Mouse (Mus musculus): Measurements from ENCODE around the gene Dpf2. TPM values are rescaled to one million over a fixed set of nuclear protein-coding genes. Genes with fewer than 3 reads are reported as not detected.

Dpf2 gene
- polyA plus RNA-seq, 1 experiment from 2014 or later = 77.7 TPM

- Histone ChIP-seq H3K27me3 (replicated peaks; ENCODE audit: insufficient read depth, low read length) (no peaks in the 10 kb centered on the region), H3K27ac (ENCODE audit: low read length) (peak overlapping the region; percentile 57), H3K4me2 (replicated peaks; ENCODE audit: low read depth, low read length) (peak overlapping the region; percentile 80), H3K36me3 (ENCODE audit: insufficient read depth, low read length) (peaks cover under 1% of the 10 kb centered on the region; the same call in 1 of the 2 replicates), H3K9ac (replicated peaks; ENCODE audit: low read depth) (peak overlapping the region; percentile 78), H3K4me1 (ENCODE audit: insufficient read depth, low read depth, low read length) (peaks cover 25% of the 10 kb centered on the region), H3K4me3 (ENCODE audit: low read depth, low read length) (peak overlapping the region; percentile 70), H3K9me3 (ENCODE audit: low read length) (no peaks in the 10 kb centered on the region)
- ATAC-seq (no peak), DNase-seq (ENCODE audit: low spot score) (no peak)
- WGBS = 5% methylated on average over 13 of the region's 13 CpGs
- TF ChIP-seq EP300 (IDR thresholded peaks at IDR 0.05) (no peak), CTCF (IDR thresholded peaks at IDR 0.05) (no peak)
These were observed 38.3 kb downstream of the Dpf2 start for GRCm38 (mm10) chr19:5874391-5874968.

- 0 out of 2 replicates have a peak overlapping the region, but pooled peaks have one; percentile 80 for H3K4me2 ChIP-seq (replicated peaks; ENCODE audit: low read depth, low read length)
- no peak for ATAC-seq
- no peaks in the 10 kb centered on the region for H3K27me3 ChIP-seq (replicated peaks; ENCODE audit: insufficient read depth, low read length)
- WGBS = 70% methylated on average over 19 of the region's 19 CpGs
- no peak overlapping the region for H3K4me3 ChIP-seq (ENCODE audit: low read depth, low read length)
- TF ChIP-seq EP300 (IDR thresholded peaks at IDR 0.05) (no peak), CTCF (IDR thresholded peaks at IDR 0.05) (no peak)
- DNase-seq (ENCODE audit: low spot score) = no peak
- no peaks in the 10 kb centered on the region for H3K9me3 ChIP-seq (ENCODE audit: low read length)
- H3K36me3 ChIP-seq (ENCODE audit: insufficient read depth, low read length) = peaks cover 10% of the 10 kb centered on the region; the same call in 1 of the 2 replicates
- no peak overlapping the region for H3K27ac ChIP-seq (ENCODE audit: low read length)
- H3K4me1 ChIP-seq (ENCODE audit: insufficient read depth, low read depth, low read length) = peaks cover 22% of the 10 kb centered on the region
- H3K9ac ChIP-seq (replicated peaks; ENCODE audit: low read depth) = no peak overlapping the region
These were observed 39.8 kb downstream of the Dpf2 start for GRCm38 (mm10) chr19:5872931-5873556.

GRCm38 (mm10) chr19:5872528-5872927 is 40.3 kb downstream of the Dpf2 start:
- WGBS = 67% methylated on average over 4 of the region's 4 CpGs
- no peak overlapping the region for H3K4me3 ChIP-seq (ENCODE audit: low read depth, low read length)
- 0 out of 2 replicates have a peak overlapping the region, but pooled peaks have one; percentile 38 for H3K27ac ChIP-seq (ENCODE audit: low read length)
- H3K36me3 ChIP-seq (ENCODE audit: insufficient read depth, low read length) = peaks cover 15% of the 10 kb centered on the region; the same call in 1 of the 2 replicates
- ATAC-seq (no peak), DNase-seq (ENCODE audit: low spot score) (no peak)
- H3K4me1 ChIP-seq (ENCODE audit: insufficient read depth, low read depth, low read length) = peaks cover 22% of the 10 kb centered on the region
- H3K27me3 ChIP-seq (replicated peaks; ENCODE audit: insufficient read depth, low read length) = no peaks in the 10 kb centered on the region
- H3K4me2 ChIP-seq (replicated peaks; ENCODE audit: low read depth, low read length) = no peak overlapping the region
- TF ChIP-seq CTCF (IDR thresholded peaks at IDR 0.05) (no peak), EP300 (IDR thresholded peaks at IDR 0.05) (no peak)
- no peaks in the 10 kb centered on the region for H3K9me3 ChIP-seq (ENCODE audit: low read length)
- H3K9ac ChIP-seq (replicated peaks; ENCODE audit: low read depth) = no peak overlapping the region

DNA sequence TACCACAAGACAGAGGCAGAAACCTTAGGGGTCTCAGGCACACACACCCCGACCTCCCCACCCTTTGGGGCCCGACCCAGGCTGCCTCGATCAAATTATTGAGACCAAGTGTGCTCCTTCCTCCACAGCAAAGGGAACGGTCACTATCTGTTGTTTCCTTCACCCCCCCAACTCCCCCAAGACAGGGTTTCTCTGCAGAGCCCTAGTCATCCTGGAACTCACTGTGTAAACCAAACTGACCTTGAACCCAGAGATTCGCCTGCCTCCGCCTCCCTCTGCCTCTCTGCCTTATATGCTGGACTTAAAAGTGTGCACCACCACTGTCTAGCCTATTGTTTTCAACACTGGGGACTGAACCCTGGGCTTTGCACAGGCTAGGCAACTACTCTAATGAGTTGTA is 41.1 kb downstream of the Dpf2 start:
- DNase-seq (ENCODE audit: low spot score) (peak; percentile 19), ATAC-seq (peak; percentile 2; the same call in 1 of the 2 replicates)
- no peaks in the 10 kb centered on the region for H3K9me3 ChIP-seq (ENCODE audit: low read length)
- H3K4me3 ChIP-seq (ENCODE audit: low read depth, low read length) = no peak overlapping the region
- H3K4me1 ChIP-seq (ENCODE audit: insufficient read depth, low read depth, low read length) = peaks cover 18% of the 10 kb centered on the region
- H3K4me2 ChIP-seq (replicated peaks; ENCODE audit: low read depth, low read length) = peak overlapping the region; percentile 36
- peak overlapping the region; percentile 60 for H3K27ac ChIP-seq (ENCODE audit: low read length)
- no peak for TF ChIP-seq CTCF (IDR thresholded peaks at IDR 0.05)
- TF ChIP-seq EP300 (IDR thresholded peaks at IDR 0.05) = no peak
- H3K36me3 ChIP-seq (ENCODE audit: insufficient read depth, low read length) = peaks cover 20% of the 10 kb centered on the region; the same call in 1 of the 2 replicates
- H3K27me3 ChIP-seq (replicated peaks; ENCODE audit: insufficient read depth, low read length) = no peaks in the 10 kb centered on the region
- no peak overlapping the region for H3K9ac ChIP-seq (replicated peaks; ENCODE audit: low read depth)
- WGBS = 40% methylated on average over 3 of the region's 6 CpGs

DNA sequence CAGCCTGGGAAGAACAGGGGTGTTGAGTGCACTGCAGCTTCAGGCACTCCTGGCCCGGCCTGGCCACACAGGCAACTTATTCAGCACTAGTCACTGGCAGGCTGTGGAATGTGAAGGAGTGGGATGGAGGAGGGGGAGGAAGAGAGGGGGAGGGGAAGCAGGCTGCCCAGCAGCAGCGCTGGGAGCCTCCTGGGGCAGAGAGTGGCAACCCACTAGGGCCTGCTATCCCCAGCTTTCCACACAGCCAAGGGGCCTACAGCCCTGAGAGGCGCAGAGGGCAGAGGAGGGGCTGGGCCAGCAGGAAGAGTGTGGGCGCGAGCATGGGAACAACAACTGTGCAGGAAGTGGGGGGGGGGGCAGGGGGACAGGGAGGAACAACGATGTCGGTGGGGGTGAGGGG is 41.5 kb downstream of the Dpf2 start:
- Histone ChIP-seq H3K4me3 (ENCODE audit: low read depth, low read length) (no peak overlapping the region), H3K27me3 (replicated peaks; ENCODE audit: insufficient read depth, low read length) (no peaks in the 10 kb centered on the region), H3K9ac (replicated peaks; ENCODE audit: low read depth) (no peak overlapping the region), H3K27ac (ENCODE audit: low read length) (peak overlapping the region; percentile 60), H3K9me3 (ENCODE audit: low read length) (no peaks in the 10 kb centered on the region), H3K4me1 (ENCODE audit: insufficient read depth, low read depth, low read length) (peaks cover 18% of the 10 kb centered on the region), H3K4me2 (replicated peaks; ENCODE audit: low read depth, low read length) (peak overlapping the region; percentile 36), H3K36me3 (ENCODE audit: insufficient read depth, low read length) (peaks cover 21% of the 10 kb centered on the region; the same call in 1 of the 2 replicates)
- TF ChIP-seq EP300 (IDR thresholded peaks at IDR 0.05) = no peak
- no peak for TF ChIP-seq CTCF (IDR thresholded peaks at IDR 0.05)
- DNase-seq (ENCODE audit: low spot score) (peak; percentile 87), ATAC-seq (peak; percentile 80)
- WGBS = 11% methylated on average over 7 of the region's 7 CpGs

DNA sequence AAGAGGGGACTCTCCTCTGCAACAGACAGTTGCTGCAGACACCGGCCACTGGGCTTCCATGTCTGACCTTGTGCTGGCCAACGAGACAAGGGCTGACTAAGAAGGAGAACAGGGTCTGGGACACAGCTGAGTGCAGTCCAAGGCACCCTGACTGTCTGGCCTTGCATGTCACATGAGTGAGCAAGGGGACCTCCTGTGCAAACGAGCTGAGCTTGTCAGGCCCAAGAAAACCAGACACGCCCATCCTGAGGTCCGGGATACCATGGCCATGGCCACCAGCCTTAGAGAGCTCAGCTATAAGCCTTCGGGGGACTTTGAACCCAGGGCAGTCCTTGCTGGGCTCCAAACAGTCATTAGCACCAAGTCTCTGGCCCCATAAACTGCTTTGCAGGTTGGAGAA is 44.7 kb downstream of the Dpf2 start:
- Histone ChIP-seq H3K27me3 (replicated peaks; ENCODE audit: insufficient read depth, low read length) (no peaks in the 10 kb centered on the region), H3K4me3 (ENCODE audit: low read depth, low read length) (no peak overlapping the region), H3K9ac (replicated peaks; ENCODE audit: low read depth) (no peak overlapping the region), H3K36me3 (ENCODE audit: insufficient read depth, low read length) (peaks cover 43% of the 10 kb centered on the region), H3K9me3 (ENCODE audit: low read length) (no peaks in the 10 kb centered on the region), H3K27ac (ENCODE audit: low read length) (no peak overlapping the region), H3K4me1 (ENCODE audit: insufficient read depth, low read depth, low read length) (peaks cover 12% of the 10 kb centered on the region), H3K4me2 (replicated peaks; ENCODE audit: low read depth, low read length) (no peak overlapping the region)
- 77% methylated on average over 6 of the region's 6 CpGs for whole genome bisulfite sequencing
- DNase-seq (ENCODE audit: low spot score) (no peak), ATAC-seq (no peak)
- TF ChIP-seq EP300 (IDR thresholded peaks at IDR 0.05) (no peak), CTCF (IDR thresholded peaks at IDR 0.05) (no peak)

All from lung, postnatal 0 days (tissue).